Mouse (Mus musculus) gastrocnemius, postnatal 10 days (tissue): ENCODE data around the gene Slc41a2. TPM values are rescaled to one million over a fixed set of nuclear protein-coding genes. Genes with fewer than 3 reads are reported as not detected.
"Not testable (repeated sequence)": the region's sequence is repeated elsewhere in the genome, so short reads cannot be mapped to it uniquely, and the experiment has no call there.

ENCODE experiments used
- DNase-seq: peaks from one replicate; pipeline ENCODE4 v3.0.0; 2021; ENCODE audit warnings: mixed read lengths
- long read RNA-seq, 2 experiments: library from polyadenylated mRNA; stranded (forward); transcript quantifications; one replicate each; pipeline ENCODE4 v2.0.0; 2021
- total RNA-seq, 2 experiments: library from RNA; stranded (reverse); gene quantifications; 2 replicates each; pipeline ENCODE4 v1.2.3; 2021

The Slc41a2 gene
- 1 to 10 TPM; 1.6 to 2.7 TPM for total RNA-seq
- long read RNA-seq, experiment 1, full-length matches to known transcripts: 1 of 4 reads
- long read RNA-seq, experiment 1, partial matches to known transcripts: 1 of 4 reads
- long read RNA-seq, experiment 1, other reads (novel, unspliced or antisense): 2 of 4 reads
- long read RNA-seq, experiment 2: 0 reads

- DNase-seq: peak; percentile 61
These were observed at the start of gene Slc41a2 for GRCm38 (mm10) chr10:83337159-83337951. Gene Slc41a2 (minus strand): TSS chr10:83337882.

- DNase-seq: no peak
These were observed 47.7 kb upstream of the Slc41a2 start for GRCm38 (mm10) chr10:83385330-83385910.

GRCm38 (mm10) chr10:83384456-83385215, 47.0 kb upstream of the Slc41a2 start:
- no peak for DNase-seq

GRCm38 (mm10) chr10:83383863-83384262, 46.2 kb upstream of the Slc41a2 start:
- DNase-seq: no peak

GRCm38 (mm10) chr10:83382988-83383387, 45.3 kb upstream of the Slc41a2 start:
- no peak for DNase-seq

GRCm38 (mm10) chr10:83382528-83382927, 44.8 kb upstream of the Slc41a2 start:
- no peak for DNase-seq

- DNase-seq: no peak
These were observed 42.8 kb upstream of the Slc41a2 start for GRCm38 (mm10) chr10:83380501-83380900.

- no peak for DNase-seq
These were observed 40.6 kb upstream of the Slc41a2 start for GRCm38 (mm10) chr10:83378083-83378833.

GRCm38 (mm10) chr10:83376911-83377682, 39.4 kb upstream of the Slc41a2 start:
- DNase-seq: no peak

GRCm38 (mm10) chr10:83375458-83375857, 37.8 kb upstream of the Slc41a2 start:
- not testable (repeated sequence) for DNase-seq

- no peak for DNase-seq
These were observed 36.5 kb upstream of the Slc41a2 start for GRCm38 (mm10) chr10:83374045-83374656.

- no peak for DNase-seq
These were observed 31.2 kb upstream of the Slc41a2 start for GRCm38 (mm10) chr10:83368918-83369317.

- no peak for DNase-seq
These were observed 25.8 kb upstream of the Slc41a2 start for GRCm38 (mm10) chr10:83363451-83363850.

GRCm38 (mm10) chr10:83361643-83362382, 24.1 kb upstream of the Slc41a2 start:
- no peak for DNase-seq

- no peak for DNase-seq
These were observed 22.7 kb upstream of the Slc41a2 start for GRCm38 (mm10) chr10:83360356-83360755.

- DNase-seq: peak; percentile 94
These were observed 22.3 kb upstream of the Slc41a2 start, which contains the start of gene D10Wsu102e for GRCm38 (mm10) chr10:83359956-83360355. Gene D10Wsu102e (plus strand): TSS chr10:83360221.

- DNase-seq: no peak
These were observed 21.8 kb upstream of the Slc41a2 start for GRCm38 (mm10) chr10:83359451-83359850.

GRCm38 (mm10) chr10:83356416-83356815, 18.7 kb upstream of the Slc41a2 start:
- DNase-seq: no peak

- no peak for DNase-seq
These were observed 16.6 kb upstream of the Slc41a2 start for GRCm38 (mm10) chr10:83354333-83354719.
